Mouse (Mus musculus) neural tube, embryonic 15.5 days (tissue): Measurements from ENCODE around the gene Tbc1d4. TPM values are rescaled to one million over a fixed set of nuclear protein-coding genes. Genes with fewer than 3 reads are reported as not detected.

Source experiments
- ATAC-seq: fragments of 200-750 bp; cut with Nextera tagmentation; 2 replicates; pipeline ENCODE4 v1.8.0; 2017; ENCODE audit warnings: mild to moderate bottlenecking, moderate TSS enrichment, moderate library complexity; ENCODE audit not compliant: low FRiP score
- H3K27ac ChIP-seq: fragments of 300-500 bp; sonication (generic); replicated peaks from 2 replicates; pipeline ENCODE4 v1.5.1; 2015; ENCODE audit warnings: mild to moderate bottlenecking, inconsistent platforms
- H3K27me3 ChIP-seq: fragments of 300-500 bp; sonication (generic); replicated peaks from 2 replicates; pipeline ENCODE4 v1.6.1; 2015; ENCODE audit warnings: inconsistent platforms
- H3K36me3 ChIP-seq: fragments of 300-500 bp; sonication (generic); 2 replicates; pipeline ENCODE4 v1.6.1; 2015; ENCODE audit warnings: inconsistent platforms
- H3K4me1 ChIP-seq: fragments of 300-500 bp; sonication (generic); 2 replicates; pipeline ENCODE4 v1.6.1; 2015; ENCODE audit warnings: inconsistent platforms
- H3K4me2 ChIP-seq: fragments of 300-500 bp; sonication (generic); 2 replicates; pipeline ENCODE4 v1.6.1; 2015; ENCODE audit warnings: inconsistent platforms, mild to moderate bottlenecking, moderate library complexity
- H3K4me3 ChIP-seq: fragments of 300-500 bp; sonication (generic); replicated peaks from 2 replicates; pipeline ENCODE4 v1.5.1; 2015; ENCODE audit warnings: mild to moderate bottlenecking, inconsistent platforms
- H3K9ac ChIP-seq: fragments of 300-500 bp; sonication (generic); replicated peaks from 2 replicates; pipeline ENCODE4 v1.6.1; 2015; ENCODE audit warnings: mild to moderate bottlenecking, inconsistent platforms
- H3K9me3 ChIP-seq: fragments of 300-500 bp; sonication (generic); replicated peaks from 2 replicates; pipeline ENCODE4 v1.6.1; 2016; ENCODE audit warnings: inconsistent platforms
- WGBS: fragments of 180-500 bp; shearing (Covaris S2); methylation state at CpG from one replicate; pipeline ENCODE4 v1.1.7; 2015; ENCODE audit warnings: mixed read lengths; 5-methylcytosine and 5-hydroxymethylcytosine counted together
- polyA plus RNA-seq: library from polyadenylated mRNA; unstranded; fragments of >200 nt; fragmentation: Nextera tagmentation; extraction: Ambion mirVana; gene quantifications from 2 replicates; pipeline ENCODE4 v1.2.1, GENCODE M21; 2015

Gene Tbc1d4
- 8.4 and 8.7 TPM in 2 replicates for polyA plus RNA-seq

DNA sequence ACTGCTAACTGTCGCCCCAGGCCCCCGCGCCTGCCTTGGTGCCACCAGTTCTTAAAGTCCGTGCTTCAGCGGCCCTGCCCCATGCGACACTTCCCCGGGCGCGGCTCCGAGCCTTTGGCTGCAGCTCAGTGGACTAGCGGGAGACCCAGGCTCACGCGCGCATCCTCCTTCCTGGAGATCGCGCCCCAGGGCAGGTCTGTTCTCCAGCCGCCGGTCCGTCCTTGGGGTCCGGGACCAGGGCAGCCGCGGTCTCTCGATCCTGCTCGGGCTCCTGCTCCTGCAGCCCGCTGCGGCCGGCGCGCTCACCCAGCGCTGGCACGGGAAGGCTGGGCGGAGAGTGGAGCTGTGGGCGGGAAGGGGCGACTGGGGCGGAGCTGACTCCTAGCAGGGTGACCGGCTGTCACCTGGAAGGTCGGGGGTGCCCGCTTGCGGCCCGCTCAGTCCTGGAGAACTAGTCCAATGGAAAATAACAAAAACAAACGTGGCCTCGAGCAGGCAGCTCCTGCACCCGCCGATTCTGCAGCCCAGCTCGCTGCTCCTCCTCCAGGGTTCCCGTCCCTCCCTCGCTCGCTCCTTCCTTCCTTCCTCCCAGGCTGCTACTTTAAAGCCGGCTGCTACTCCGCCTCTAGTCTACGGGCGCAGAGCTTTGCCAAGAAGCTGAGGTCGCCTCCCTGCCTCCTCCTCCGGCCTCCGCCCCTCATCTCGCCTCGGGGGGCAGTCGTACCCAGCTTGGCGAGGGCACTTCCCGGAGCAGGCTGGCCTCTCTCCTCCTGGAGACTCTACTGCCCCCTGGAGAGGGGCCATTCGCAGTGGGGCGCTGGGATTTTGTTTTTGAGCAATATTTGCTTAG, at the start of gene Tbc1d4:
Gene Tbc1d4, minus strand, starts transcription at position 673 of the 850 bp plus-strand sequence.
- Histone ChIP-seq H3K9ac (peak within 1 kb of the TSS; percentile 74), H3K9me3 (no peaks in the 10 kb centered on the region), H3K27ac (peak within 1 kb of the TSS; percentile 73), H3K4me2 (peak within 1 kb of the TSS; percentile 91), H3K36me3 (no peaks in the 10 kb centered on the region), H3K4me3 (peak within 1 kb of the TSS; percentile 69), H3K4me1 (peaks cover 8% of the 10 kb centered on the region), H3K27me3 (no peaks in the 10 kb centered on the region)
- WGBS = 0% methylated on average over 62 of the region's 62 CpGs
- peak; percentile 86 for ATAC-seq

GRCm38 (mm10) chr14:101656307-101656706, 47.3 kb upstream of the Tbc1d4 start:
- Histone ChIP-seq H3K4me2 (no peak overlapping the region), H3K36me3 (peaks cover 5% of the 10 kb centered on the region; the same call in 1 of the 2 replicates), H3K27me3 (no peaks in the 10 kb centered on the region), H3K27ac (no peak overlapping the region), H3K4me1 (peaks cover 25% of the 10 kb centered on the region), H3K4me3 (no peak overlapping the region), H3K9ac (no peak overlapping the region), H3K9me3 (no peaks in the 10 kb centered on the region)
- no peak for ATAC-seq
- 88% methylated on average over 10 of the region's 10 CpGs for WGBS

GRCm38 (mm10) chr14:101654526-101654909, 45.5 kb upstream of the Tbc1d4 start:
- peak; percentile 34 for ATAC-seq
- Histone ChIP-seq H3K4me1 (peaks cover 25% of the 10 kb centered on the region), H3K27me3 (no peaks in the 10 kb centered on the region), H3K36me3 (no peaks in the 10 kb centered on the region), H3K9me3 (no peaks in the 10 kb centered on the region), H3K4me3 (peak overlapping the region; percentile 95), H3K9ac (peak overlapping the region; percentile 95), H3K4me2 (peak overlapping the region; percentile 86), H3K27ac (no peak overlapping the region)
- WGBS = under 1% methylated on average over 10 of the region's 10 CpGs

DNA sequence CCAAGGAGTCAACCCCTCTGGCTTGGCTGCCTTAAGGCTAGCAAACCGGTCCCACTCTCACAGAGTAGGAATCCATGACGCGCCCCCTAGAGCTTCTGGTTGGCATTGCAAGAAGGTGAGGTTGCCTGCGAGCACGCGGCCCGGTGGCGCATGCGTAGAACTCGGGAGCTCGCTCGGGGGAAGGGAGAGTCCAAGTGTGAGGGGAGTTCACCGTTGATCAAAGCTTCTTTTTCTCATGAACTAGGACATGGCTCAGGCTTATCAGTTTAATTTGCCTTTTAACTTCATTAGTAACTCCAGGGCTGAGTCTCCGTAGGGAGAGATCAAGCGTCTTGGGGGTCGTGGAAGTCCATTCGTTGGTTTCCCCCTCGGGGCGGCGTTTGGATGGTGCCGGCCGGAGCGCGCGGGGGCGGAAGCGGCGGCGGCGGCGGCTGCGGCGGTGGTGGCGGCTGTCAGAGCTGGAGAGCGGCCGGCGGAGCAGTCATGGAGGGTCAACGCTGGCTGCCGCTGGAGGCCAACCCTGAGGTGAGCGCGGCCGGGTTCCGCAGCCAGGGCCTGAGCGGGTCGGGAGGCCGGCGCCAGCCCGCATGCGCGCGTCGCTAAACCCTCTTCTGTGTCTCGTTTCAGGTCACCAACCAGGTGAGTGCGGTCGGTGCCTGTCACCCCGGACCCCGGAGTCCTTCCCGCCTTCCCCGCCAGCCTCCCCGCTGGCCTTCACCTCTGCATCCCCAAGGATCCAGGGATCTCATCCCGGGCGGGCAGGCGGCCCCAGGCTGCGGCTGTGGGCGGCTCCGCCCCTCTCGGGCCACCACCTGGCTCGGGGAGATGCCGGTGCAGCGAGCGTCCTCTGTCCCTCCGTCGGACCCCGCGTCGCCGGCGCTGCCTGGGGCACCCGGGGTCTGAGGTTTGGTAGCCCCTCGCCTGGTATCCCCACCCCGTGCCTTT, 44.9 kb upstream of the Tbc1d4 start, which contains the start of gene Uchl3:
Gene Uchl3, plus strand, starts transcription at position 387 of the 945 bp plus-strand sequence.
- Histone ChIP-seq H3K27ac (peak within 1 kb of the TSS; percentile 82), H3K27me3 (no peaks in the 10 kb centered on the region), H3K9ac (peak within 1 kb of the TSS; percentile 95), H3K4me2 (peak within 1 kb of the TSS; percentile 86), H3K9me3 (no peaks in the 10 kb centered on the region), H3K4me1 (peaks cover 18% of the 10 kb centered on the region), H3K36me3 (no peaks in the 10 kb centered on the region), H3K4me3 (peak within 1 kb of the TSS; percentile 95)
- ATAC-seq = peak; percentile 92
- WGBS = under 1% methylated on average over 61 of the region's 81 CpGs

DNA sequence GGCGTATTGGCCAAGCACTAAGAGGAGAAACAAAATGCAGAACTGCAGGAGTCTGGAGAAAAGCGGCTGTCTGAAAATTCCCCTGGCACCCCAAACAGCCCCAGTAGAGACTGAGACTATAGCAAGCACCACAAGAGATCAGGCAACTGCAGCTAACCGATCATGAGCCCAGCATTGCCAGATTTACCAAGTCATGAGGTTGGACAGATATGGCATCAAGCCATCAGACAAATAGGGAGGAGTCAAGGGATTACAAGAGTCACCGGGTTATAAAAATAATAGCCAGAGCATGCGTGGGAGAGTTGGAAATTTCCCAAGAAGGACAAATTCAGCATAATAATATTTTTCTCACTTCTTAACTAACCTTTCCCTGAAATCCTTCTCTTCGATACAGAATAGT, 43.6 kb upstream of the Tbc1d4 start:
- WGBS = 95% methylated on average over 6 of the region's 6 CpGs
- H3K27ac ChIP-seq = no peak overlapping the region
- H3K36me3 ChIP-seq = no peaks in the 10 kb centered on the region
- no peak overlapping the region for H3K9ac ChIP-seq
- H3K4me3 ChIP-seq = no peak overlapping the region
- no peaks in the 10 kb centered on the region for H3K9me3 ChIP-seq
- H3K27me3 ChIP-seq = 0 out of 2 replicates have a peak, but pooled peaks cover 3% of the 10 kb centered on the region
- peaks cover 16% of the 10 kb centered on the region for H3K4me1 ChIP-seq
- no peak for ATAC-seq
- no peak overlapping the region for H3K4me2 ChIP-seq

- Histone ChIP-seq H3K9ac (no peak overlapping the region), H3K36me3 (no peaks in the 10 kb centered on the region), H3K4me1 (peaks cover 7% of the 10 kb centered on the region), H3K4me2 (no peak overlapping the region), H3K4me3 (no peak overlapping the region), H3K27me3 (0 out of 2 replicates have a peak, but pooled peaks cover 3% of the 10 kb centered on the region), H3K9me3 (no peaks in the 10 kb centered on the region), H3K27ac (no peak overlapping the region)
- WGBS = 87% methylated on average over 4 of the region's 4 CpGs
- ATAC-seq = no peak
These were observed 41.6 kb upstream of the Tbc1d4 start for GRCm38 (mm10) chr14:101650551-101650950.

GRCm38 (mm10) chr14:101644948-101645347, 36.0 kb upstream of the Tbc1d4 start:
- H3K36me3 ChIP-seq = no peaks in the 10 kb centered on the region
- ATAC-seq = no peak
- 78% methylated on average over 1 of the region's 1 CpGs for WGBS

GRCm38 (mm10) chr14:101640153-101640843, 31.3 kb upstream of the Tbc1d4 start, which contains the start of gene Commd6:
Gene Commd6, minus strand, starts transcription at chr14:101640686.
- WGBS = under 1% methylated on average over 39 of the region's 39 CpGs
- H3K4me3 ChIP-seq = peak within 1 kb of the TSS; percentile 55
- ATAC-seq = peak; percentile 99
- H3K27ac ChIP-seq = peak within 1 kb of the TSS; percentile 91
- H3K27me3 ChIP-seq = no peaks in the 10 kb centered on the region
- peak within 1 kb of the TSS; percentile 73 for H3K4me2 ChIP-seq
- H3K9ac ChIP-seq = peak within 1 kb of the TSS; percentile 73
- peaks cover 7% of the 10 kb centered on the region for H3K4me1 ChIP-seq
- H3K9me3 ChIP-seq = no peaks in the 10 kb centered on the region
- H3K36me3 ChIP-seq = peaks cover 3% of the 10 kb centered on the region; the same call in 1 of the 2 replicates

More at GRCm38 (mm10) chr14:101644948-101645347, 36.0 kb upstream of the Tbc1d4 start:
- H3K9me3 ChIP-seq = no peaks in the 10 kb centered on the region
- no peak overlapping the region for H3K4me2 ChIP-seq
- H3K9ac ChIP-seq = no peak overlapping the region
- 0 out of 2 replicates have a peak, but pooled peaks cover 3% of the 10 kb centered on the region for H3K27me3 ChIP-seq
- no peak overlapping the region for H3K4me3 ChIP-seq
- no peak overlapping the region for H3K27ac ChIP-seq
- no peaks in the 10 kb centered on the region for H3K4me1 ChIP-seq

DNA sequence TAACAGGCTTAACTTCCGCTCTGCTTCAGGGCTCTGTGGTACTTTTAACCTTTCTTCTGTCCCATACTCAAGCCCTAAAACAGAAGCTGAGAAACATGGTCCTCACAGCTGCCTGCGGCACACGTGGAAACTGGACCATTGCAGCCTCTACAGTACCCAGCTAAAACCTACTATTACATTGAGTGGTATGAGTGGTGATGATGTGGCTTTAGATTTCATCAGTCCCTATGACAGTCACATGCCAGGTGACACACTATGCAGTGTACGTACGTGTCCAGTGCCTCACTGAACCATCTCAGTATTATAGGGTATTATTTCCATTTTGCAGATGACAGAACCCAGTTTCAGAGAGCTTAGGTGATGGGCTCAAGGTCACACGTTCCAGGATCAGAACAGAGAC, 28.4 kb upstream of the Tbc1d4 start:
- no peaks in the 10 kb centered on the region for H3K27me3 ChIP-seq
- H3K27ac ChIP-seq = no peak overlapping the region
- peaks cover 7% of the 10 kb centered on the region for H3K4me1 ChIP-seq
- no peak for ATAC-seq
- no peak overlapping the region for H3K9ac ChIP-seq
- no peak overlapping the region for H3K4me3 ChIP-seq
- H3K4me2 ChIP-seq = no peak overlapping the region
- 88% methylated on average over 6 of the region's 6 CpGs for WGBS
- H3K36me3 ChIP-seq = peaks cover 20% of the 10 kb centered on the region
- no peaks in the 10 kb centered on the region for H3K9me3 ChIP-seq

GRCm38 (mm10) chr14:101635765-101636164, 26.8 kb upstream of the Tbc1d4 start:
- H3K4me2 ChIP-seq = no peak overlapping the region
- no peak for ATAC-seq
- no peak overlapping the region for H3K9ac ChIP-seq
- no peak overlapping the region for H3K27ac ChIP-seq
- peaks cover 7% of the 10 kb centered on the region for H3K4me1 ChIP-seq
- H3K9me3 ChIP-seq = no peaks in the 10 kb centered on the region
- H3K4me3 ChIP-seq = no peak overlapping the region
- 96% methylated on average over 1 of the region's 1 CpGs for WGBS
- no peaks in the 10 kb centered on the region for H3K27me3 ChIP-seq
- H3K36me3 ChIP-seq = peaks cover 26% of the 10 kb centered on the region

- H3K9me3 ChIP-seq = no peaks in the 10 kb centered on the region
- no peak overlapping the region for H3K9ac ChIP-seq
- H3K4me2 ChIP-seq = no peak overlapping the region
- no peak overlapping the region for H3K4me3 ChIP-seq
- WGBS = 82% methylated on average over 2 of the region's 2 CpGs
- no peaks in the 10 kb centered on the region for H3K27me3 ChIP-seq
- H3K27ac ChIP-seq = no peak overlapping the region
- no peaks in the 10 kb centered on the region for H3K4me1 ChIP-seq
- peaks cover 23% of the 10 kb centered on the region for H3K36me3 ChIP-seq
- ATAC-seq = no peak
These were observed 21.6 kb upstream of the Tbc1d4 start for GRCm38 (mm10) chr14:101630548-101630947.
